Mouse (Mus musculus): ENCODE measurements around the gene Chmp3. TPM values are rescaled to one million over a fixed set of nuclear protein-coding genes. Genes with fewer than 3 reads are reported as not detected.

The Chmp3 gene
- polyA plus RNA-seq, 1 experiment = 51.7 TPM

DNA sequence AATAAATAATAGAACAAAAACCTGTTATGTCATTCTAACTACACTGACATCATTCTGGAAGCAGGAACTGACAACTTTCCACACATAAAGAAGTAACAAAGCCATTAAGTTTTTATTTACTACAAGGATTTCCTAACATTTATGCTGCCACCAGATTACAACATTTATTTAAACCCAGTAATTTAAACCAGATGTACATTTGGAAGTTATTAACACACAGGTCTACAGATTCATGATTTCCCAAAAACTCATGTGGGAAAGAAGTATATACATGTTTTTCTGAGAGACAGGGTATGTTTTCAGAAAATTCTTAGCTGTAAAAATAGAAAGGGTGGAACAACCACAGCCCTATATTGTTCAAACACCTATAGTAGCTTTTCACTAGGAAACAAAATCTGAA, 81.1 kb downstream of the Chmp3 start:
- H3ac ChIP-seq (ENCODE audit: control insufficient read depth, insufficient read length, low read depth) = no peak overlapping the region
- no peaks in the 10 kb centered on the region for H3K27me3 ChIP-seq (ENCODE audit: control insufficient read depth, insufficient read depth, insufficient read length)
- TF ChIP-seq MAX (IDR thresholded peaks at IDR 0.05) (no peak), FOSL1 (IDR thresholded peaks at IDR 0.05; ENCODE audit: insufficient read depth, low read length, poor library complexity, severe bottlenecking) (no peak), MYOD1 (IDR thresholded peaks at IDR 0.05; ENCODE audit: control insufficient read depth, insufficient read length, low read depth) (no peak), CEBPB (IDR thresholded peaks at IDR 0.05; ENCODE audit: low read depth) (no peak), CTCF (IDR thresholded peaks at IDR 0.05; ENCODE audit: control insufficient read depth, insufficient read depth, insufficient read length) (no peak), MYOG (IDR thresholded peaks at IDR 0.05; ENCODE audit: control insufficient read depth, extremely low read depth, insufficient read length) (no peak), USF1 (IDR thresholded peaks at IDR 0.05; ENCODE audit: low read depth) (no peak)
- peaks cover 83% of the 10 kb centered on the region for H3K36me3 ChIP-seq (ENCODE audit: control insufficient read depth, insufficient read depth)
- no peaks in the 10 kb centered on the region for H3K79me3 ChIP-seq (ENCODE audit: low read depth)
- H3K79me2 ChIP-seq (ENCODE audit: control insufficient read depth, insufficient read depth) = no peaks in the 10 kb centered on the region
- H3K4me3 ChIP-seq (ENCODE audit: insufficient read depth, poor library complexity, severe bottlenecking) = no peak overlapping the region

DNA sequence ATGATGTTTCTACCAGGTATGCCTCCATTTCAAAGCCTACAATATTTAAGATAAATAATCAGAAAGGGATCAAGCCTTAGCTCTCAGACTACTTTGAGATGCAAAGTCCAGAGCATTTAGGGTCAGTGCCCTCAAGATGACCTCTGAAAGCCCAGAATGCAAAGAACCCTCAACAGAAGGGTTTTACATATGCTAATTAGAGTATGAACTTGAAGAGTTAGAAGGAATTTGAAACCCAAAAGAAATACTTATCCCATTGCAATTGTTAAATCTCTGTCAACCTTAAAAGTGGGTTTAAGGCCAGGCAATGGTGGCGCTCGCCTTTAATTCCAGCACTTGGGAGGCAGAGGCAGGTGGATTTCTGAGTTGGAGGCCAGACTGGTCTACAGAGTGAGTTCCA, 82.4 kb downstream of the Chmp3 start:
- Histone ChIP-seq H3K36me3 (ENCODE audit: control insufficient read depth, insufficient read depth) (peaks cover 72% of the 10 kb centered on the region), H3K79me2 (ENCODE audit: control insufficient read depth, insufficient read depth) (peaks cover 5% of the 10 kb centered on the region), H3ac (ENCODE audit: control insufficient read depth, insufficient read length, low read depth) (no peak overlapping the region), H3K79me3 (ENCODE audit: low read depth) (peaks cover 3% of the 10 kb centered on the region), H3K4me3 (ENCODE audit: insufficient read depth, poor library complexity, severe bottlenecking) (no peak overlapping the region), H3K27me3 (ENCODE audit: control insufficient read depth, insufficient read depth, insufficient read length) (no peaks in the 10 kb centered on the region)
- TF ChIP-seq CEBPB (IDR thresholded peaks at IDR 0.05; ENCODE audit: low read depth) = no peak
- TF ChIP-seq MYOG (IDR thresholded peaks at IDR 0.05; ENCODE audit: control insufficient read depth, extremely low read depth, insufficient read length) = no peak
- no peak for TF ChIP-seq MAX (IDR thresholded peaks at IDR 0.05)
- no peak for TF ChIP-seq USF1 (IDR thresholded peaks at IDR 0.05; ENCODE audit: low read depth)
- no peak for TF ChIP-seq FOSL1 (IDR thresholded peaks at IDR 0.05; ENCODE audit: insufficient read depth, low read length, poor library complexity, severe bottlenecking)
- TF ChIP-seq MYOD1 (IDR thresholded peaks at IDR 0.05; ENCODE audit: control insufficient read depth, insufficient read length, low read depth) = no peak
- TF ChIP-seq CTCF (IDR thresholded peaks at IDR 0.05; ENCODE audit: control insufficient read depth, insufficient read depth, insufficient read length) = no peak

DNA sequence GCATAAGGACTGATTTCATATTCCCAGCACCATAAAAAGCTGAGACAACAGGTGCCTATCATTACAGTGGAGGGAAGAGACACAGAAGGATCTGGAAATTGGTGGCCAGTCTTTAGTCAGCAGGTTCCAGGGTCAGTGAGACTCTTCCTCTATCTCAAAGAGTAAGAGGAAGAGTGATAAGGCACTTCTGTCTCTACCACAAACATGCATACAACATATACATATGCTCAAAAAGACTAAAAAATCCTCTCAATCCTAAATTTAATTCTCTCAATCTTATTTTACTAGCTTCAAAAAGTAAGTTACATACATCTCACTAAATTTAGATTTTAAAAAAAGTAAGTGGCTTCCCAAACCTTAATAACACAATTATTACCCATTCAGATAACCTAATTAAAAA, 83.7 kb downstream of the Chmp3 start:
- Histone ChIP-seq H3K27me3 (ENCODE audit: control insufficient read depth, insufficient read depth, insufficient read length) (no peaks in the 10 kb centered on the region), H3ac (ENCODE audit: control insufficient read depth, insufficient read length, low read depth) (no peak overlapping the region), H3K79me2 (ENCODE audit: control insufficient read depth, insufficient read depth) (peaks cover 18% of the 10 kb centered on the region), H3K36me3 (ENCODE audit: control insufficient read depth, insufficient read depth) (peaks cover 60% of the 10 kb centered on the region), H3K4me3 (ENCODE audit: insufficient read depth, poor library complexity, severe bottlenecking) (no peak overlapping the region), H3K79me3 (ENCODE audit: low read depth) (peaks cover 5% of the 10 kb centered on the region)
- no peak for TF ChIP-seq CEBPB (IDR thresholded peaks at IDR 0.05; ENCODE audit: low read depth)
- TF ChIP-seq MAX (IDR thresholded peaks at IDR 0.05) = no peak
- TF ChIP-seq MYOD1 (IDR thresholded peaks at IDR 0.05; ENCODE audit: control insufficient read depth, insufficient read length, low read depth) = no peak
- no peak for TF ChIP-seq MYOG (IDR thresholded peaks at IDR 0.05; ENCODE audit: control insufficient read depth, extremely low read depth, insufficient read length)
- no peak for TF ChIP-seq FOSL1 (IDR thresholded peaks at IDR 0.05; ENCODE audit: insufficient read depth, low read length, poor library complexity, severe bottlenecking)
- no peak for TF ChIP-seq USF1 (IDR thresholded peaks at IDR 0.05; ENCODE audit: low read depth)
- TF ChIP-seq CTCF (IDR thresholded peaks at IDR 0.05; ENCODE audit: control insufficient read depth, insufficient read depth, insufficient read length) = no peak

DNA sequence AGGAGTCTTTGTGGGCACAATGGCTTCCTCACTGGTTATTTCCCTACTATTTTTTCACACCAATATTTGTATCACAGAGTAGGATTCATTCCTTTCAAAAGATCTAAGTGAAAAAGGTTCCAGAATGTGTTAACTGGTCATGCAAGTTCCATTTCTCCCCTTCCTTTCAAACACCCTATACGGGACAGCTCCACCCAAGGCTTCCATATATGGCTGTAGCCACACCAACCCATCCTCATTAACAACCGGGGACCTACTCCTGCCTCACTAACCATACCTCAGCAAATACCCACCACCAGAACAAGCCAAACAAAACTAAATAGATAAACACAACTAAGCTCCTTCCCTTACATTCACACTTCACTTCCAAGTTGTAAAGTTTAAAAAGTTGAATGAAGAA, 87.6 kb downstream of the Chmp3 start:
- H3K79me3 ChIP-seq (ENCODE audit: low read depth) = peaks cover 5% of the 10 kb centered on the region
- no peak overlapping the region for H3K4me3 ChIP-seq (ENCODE audit: insufficient read depth, poor library complexity, severe bottlenecking)
- H3K36me3 ChIP-seq (ENCODE audit: control insufficient read depth, insufficient read depth) = peaks cover 24% of the 10 kb centered on the region
- H3K79me2 ChIP-seq (ENCODE audit: control insufficient read depth, insufficient read depth) = peaks cover 19% of the 10 kb centered on the region
- no peak overlapping the region for H3ac ChIP-seq (ENCODE audit: control insufficient read depth, insufficient read length, low read depth)
- TF ChIP-seq MYOD1 (IDR thresholded peaks at IDR 0.05; ENCODE audit: control insufficient read depth, insufficient read length, low read depth) = no peak
- no peaks in the 10 kb centered on the region for H3K27me3 ChIP-seq (ENCODE audit: control insufficient read depth, insufficient read depth, insufficient read length)

- peaks cover 5% of the 10 kb centered on the region for H3K79me3 ChIP-seq (ENCODE audit: low read depth)
- TF ChIP-seq CTCF (IDR thresholded peaks at IDR 0.05; ENCODE audit: control insufficient read depth, insufficient read depth, insufficient read length) (no peak), MYOD1 (IDR thresholded peaks at IDR 0.05; ENCODE audit: control insufficient read depth, insufficient read length, low read depth) (no peak), MAX (IDR thresholded peaks at IDR 0.05) (no peak), USF1 (IDR thresholded peaks at IDR 0.05; ENCODE audit: low read depth) (no peak), MYOG (IDR thresholded peaks at IDR 0.05; ENCODE audit: control insufficient read depth, extremely low read depth, insufficient read length) (no peak), FOSL1 (IDR thresholded peaks at IDR 0.05; ENCODE audit: insufficient read depth, low read length, poor library complexity, severe bottlenecking) (no peak), CEBPB (IDR thresholded peaks at IDR 0.05; ENCODE audit: low read depth) (no peak)
- H3K36me3 ChIP-seq (ENCODE audit: control insufficient read depth, insufficient read depth) = peaks cover 22% of the 10 kb centered on the region
- peak overlapping the region; percentile 71 for H3K4me3 ChIP-seq (ENCODE audit: insufficient read depth, poor library complexity, severe bottlenecking)
- H3K79me2 ChIP-seq (ENCODE audit: control insufficient read depth, insufficient read depth) = peaks cover 19% of the 10 kb centered on the region
- peak overlapping the region; percentile 88 for H3ac ChIP-seq (ENCODE audit: control insufficient read depth, insufficient read length, low read depth)
- H3K27me3 ChIP-seq (ENCODE audit: control insufficient read depth, insufficient read depth, insufficient read length) = no peaks in the 10 kb centered on the region
Measured at GRCm38 (mm10) chr6:71631706-71632461, 88.3 kb downstream of the Chmp3 start.

Other genes starting within 250 kb of the Chmp3 start
- gene Smyd1, start 221.6 kb upstream of the Chmp3 start, polyA plus RNA-seq (2012; fragmentation: generic; extraction: Trizol) = 7.1 TPM
- gene Cd8b1, start 221.0 kb upstream of the Chmp3 start, polyA plus RNA-seq (2012; fragmentation: generic; extraction: Trizol) = not detected
- not detected for gene Cd8a, start 170.4 kb upstream of the Chmp3 start, polyA plus RNA-seq (2012; fragmentation: generic; extraction: Trizol)
- gene Rmnd5a, start 103.2 kb upstream of the Chmp3 start, polyA plus RNA-seq (2012; fragmentation: generic; extraction: Trizol) = 4.0 TPM
- gene Rnf103, start 49.9 kb upstream of the Chmp3 start, polyA plus RNA-seq (2012; fragmentation: generic; extraction: Trizol) = 4.5 TPM
- gene Kdm3a, start 89.2 kb downstream of the Chmp3 start, polyA plus RNA-seq (2012; fragmentation: generic; extraction: Trizol) = 4.9 TPM
- 0.14 TPM for gene Reep1, start 163.8 kb downstream of the Chmp3 start, polyA plus RNA-seq (2012; fragmentation: generic; extraction: Trizol)

Measured in C2C12 (cell line).